Mouse (Mus musculus): ENCODE data around the gene Rasal2.

Gene Rasal2

GRCm38 (mm10) chr1:157236650-157237344, 175.6 kb downstream of the Rasal2 start:
- DNase-seq: peak in 1 of 2 experiments; percentile 27

GRCm38 (mm10) chr1:157233451-157233850, 178.9 kb downstream of the Rasal2 start:
- DNase-seq: no peak

GRCm38 (mm10) chr1:157232372-157232771, 180.0 kb downstream of the Rasal2 start:
- DNase-seq: peak in 1 of 2 experiments; percentile 31

DNA sequence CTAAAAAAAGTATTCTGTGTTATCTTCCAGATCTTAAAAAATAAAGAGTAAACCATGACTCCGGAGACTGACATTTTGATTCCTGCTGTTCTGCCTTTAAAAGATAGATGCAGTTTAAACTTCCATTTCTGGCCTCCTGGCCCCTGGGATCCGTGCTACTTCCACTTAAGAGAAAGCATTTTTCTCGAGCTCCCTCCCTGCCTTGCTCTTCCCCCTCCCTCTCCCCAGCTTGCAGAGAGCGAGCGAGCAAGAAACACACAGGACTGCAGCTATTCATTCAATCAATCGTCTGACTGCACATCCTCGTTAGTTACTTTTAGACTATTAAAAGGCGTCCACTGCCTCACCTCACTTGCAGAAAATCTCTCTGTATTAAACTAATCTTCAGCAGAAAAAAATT, 181.4 kb downstream of the Rasal2 start:
- no peak for DNase-seq

DNA sequence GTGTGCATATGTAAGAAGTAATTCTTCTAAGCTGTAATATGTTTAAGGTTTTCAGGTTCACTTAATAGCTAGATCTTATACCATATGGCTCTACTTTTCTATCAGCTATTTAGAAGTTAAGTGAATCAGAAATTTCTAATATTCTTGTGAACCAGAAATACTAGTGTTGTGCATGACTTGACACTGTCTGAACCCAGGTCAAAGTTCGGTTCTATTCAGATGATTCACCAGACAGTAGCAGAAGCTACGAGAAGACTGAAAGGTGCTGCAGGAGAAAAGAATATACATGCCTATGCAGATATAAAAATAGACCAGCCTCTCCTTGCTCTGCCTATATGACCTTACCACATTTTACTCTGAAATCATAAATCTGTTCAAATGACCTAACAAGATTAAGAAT, 182.0 kb downstream of the Rasal2 start:
- DNase-seq: no peak

DNA sequence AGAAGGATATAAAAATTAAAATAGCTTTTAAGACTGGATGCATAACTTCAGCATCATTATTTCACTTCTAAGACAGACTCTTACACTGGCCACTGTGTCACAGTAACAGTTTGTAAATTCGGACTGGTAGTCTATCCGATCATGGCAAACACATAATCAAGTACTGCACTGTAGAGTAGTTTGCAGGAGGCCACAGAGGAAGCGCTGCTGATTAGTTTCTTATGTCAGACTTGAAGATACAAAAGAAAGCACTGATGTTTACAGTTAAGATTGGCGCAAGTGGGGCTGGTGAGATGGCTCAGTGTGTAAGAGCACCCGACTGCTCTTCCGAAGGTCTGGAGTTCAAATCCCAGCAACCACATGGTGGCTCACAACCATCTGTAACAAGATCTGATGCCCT, 187.4 kb downstream of the Rasal2 start:
- no peak for DNase-seq

DNA sequence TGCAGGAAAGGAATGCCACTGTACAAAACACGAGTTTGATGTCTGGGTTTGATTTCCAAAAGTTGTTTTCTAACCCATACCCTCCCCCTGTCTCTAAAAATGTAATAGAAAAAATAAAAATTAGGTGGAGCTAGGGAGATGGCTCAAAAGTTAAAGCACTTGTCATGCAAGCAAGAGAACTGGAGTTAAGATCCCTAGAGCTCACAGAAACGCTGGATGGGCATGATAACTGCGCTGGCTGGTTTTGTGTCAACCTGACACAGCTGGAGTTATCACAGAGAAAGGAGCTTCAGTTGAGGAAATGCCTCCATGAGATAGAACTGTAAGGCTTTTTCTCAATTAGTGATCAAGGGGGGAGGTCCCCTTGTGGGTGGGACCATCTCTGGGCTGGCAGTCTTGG, 191.5 kb downstream of the Rasal2 start:
- DNase-seq: no peak

- no peak for DNase-seq
Measured at GRCm38 (mm10) chr1:157220466-157220865, 191.9 kb downstream of the Rasal2 start.

DNA sequence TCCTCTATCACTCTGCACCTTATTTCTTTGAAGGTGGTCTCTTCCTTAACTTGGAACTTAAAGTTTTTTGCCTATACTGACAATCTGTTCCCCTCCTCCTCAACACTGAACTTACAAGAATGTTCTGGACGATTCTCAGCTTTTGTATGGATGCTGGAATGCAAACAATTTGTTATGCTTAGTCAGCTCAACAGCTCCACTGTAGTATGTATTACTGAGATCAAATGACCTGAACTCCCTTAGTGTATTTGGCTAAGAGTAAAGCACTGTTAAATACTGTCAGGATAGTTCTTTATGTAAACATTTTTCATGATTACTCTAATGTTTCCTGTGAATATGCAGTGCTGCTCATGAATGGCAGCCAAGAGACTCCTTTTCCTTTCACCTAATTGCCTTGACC, 203.6 kb downstream of the Rasal2 start:
- DNase-seq: no peak

GRCm38 (mm10) chr1:157205685-157206084, 206.7 kb downstream of the Rasal2 start:
- no peak for DNase-seq

DNA sequence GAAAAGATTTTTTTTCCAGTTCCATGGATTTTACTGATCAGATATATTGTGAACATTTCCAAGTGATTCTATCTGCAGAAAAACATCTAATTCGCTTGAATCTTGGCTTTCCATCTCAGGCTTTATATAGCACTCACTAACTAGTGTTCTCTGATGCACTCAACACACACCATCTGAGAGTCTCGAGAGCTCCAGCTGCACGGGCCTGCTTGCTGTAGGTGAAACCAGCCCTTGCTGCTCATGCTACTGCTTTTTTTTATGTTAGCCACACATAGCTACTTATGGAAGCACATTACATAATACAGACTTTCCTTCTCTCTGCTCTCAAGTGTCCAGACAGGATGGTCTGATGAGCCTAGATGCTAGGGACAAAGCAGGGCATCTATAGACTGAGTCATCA, 229.4 kb downstream of the Rasal2 start:
- no peak for DNase-seq

DNA sequence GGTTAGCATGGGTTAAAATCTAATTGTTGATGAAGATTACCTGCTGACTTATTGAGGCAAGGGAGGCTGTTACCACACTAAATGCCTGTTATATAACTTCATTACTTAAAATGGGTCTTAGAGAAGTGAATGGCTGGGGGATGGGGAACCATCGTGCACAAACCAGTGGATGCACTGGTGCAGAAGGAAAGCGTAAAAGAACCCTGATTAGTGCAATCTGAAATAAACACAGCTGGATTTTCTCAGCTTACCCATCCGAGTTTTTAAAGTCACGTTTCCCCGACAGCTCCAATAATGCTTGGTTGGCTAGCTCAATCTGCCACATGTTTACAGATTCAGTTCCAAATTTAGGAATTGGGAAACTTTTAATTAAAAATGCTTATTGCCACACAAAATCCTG, 230.0 kb downstream of the Rasal2 start:
- no peak for DNase-seq

DNA sequence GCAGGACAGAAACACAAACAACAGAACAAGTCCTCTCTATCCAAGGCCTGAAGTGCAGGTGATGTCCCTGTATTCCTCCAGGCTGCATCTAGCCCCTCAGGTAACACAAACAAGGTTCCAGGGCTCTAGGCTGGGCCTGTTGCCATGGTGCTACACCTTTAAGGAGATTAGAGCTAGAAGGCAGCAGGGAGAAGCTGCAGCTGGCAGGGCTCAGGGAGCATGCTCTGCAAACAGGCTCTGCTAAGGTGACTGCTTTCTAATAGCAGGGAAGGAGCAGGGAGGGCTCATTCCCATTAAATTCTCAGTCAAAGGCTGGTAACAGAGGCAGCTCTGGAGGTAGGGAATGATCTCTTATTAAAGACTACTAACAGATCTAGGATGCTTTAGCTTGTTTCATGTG, 231.3 kb downstream of the Rasal2 start:
- DNase-seq: no peak

- no peak for DNase-seq
Measured at GRCm38 (mm10) chr1:157178988-157179764, 233.2 kb downstream of the Rasal2 start.

DNA sequence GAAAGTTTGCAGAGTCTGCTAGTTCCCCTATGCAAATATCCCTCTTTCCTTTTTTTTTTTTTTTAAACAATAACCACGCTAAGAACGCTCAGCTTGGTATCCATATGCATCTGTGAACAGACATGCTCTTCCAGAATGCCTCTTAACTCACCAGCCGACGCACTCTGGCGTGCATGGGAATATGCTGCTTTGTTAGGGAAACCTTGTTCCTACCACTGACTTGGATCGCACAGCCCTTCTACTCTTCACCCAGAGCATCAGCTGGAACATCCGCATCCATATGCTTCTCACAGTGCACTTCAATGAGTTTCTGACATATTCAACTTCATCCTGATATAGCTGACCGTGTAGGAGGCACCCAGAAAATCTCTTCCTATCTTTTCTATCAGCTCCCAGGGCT, 243.1 kb downstream of the Rasal2 start:
- DNase-seq: no peak

GRCm38 (mm10) chr1:157168891-157169290, 243.5 kb downstream of the Rasal2 start:
- DNase-seq: no peak

DNA sequence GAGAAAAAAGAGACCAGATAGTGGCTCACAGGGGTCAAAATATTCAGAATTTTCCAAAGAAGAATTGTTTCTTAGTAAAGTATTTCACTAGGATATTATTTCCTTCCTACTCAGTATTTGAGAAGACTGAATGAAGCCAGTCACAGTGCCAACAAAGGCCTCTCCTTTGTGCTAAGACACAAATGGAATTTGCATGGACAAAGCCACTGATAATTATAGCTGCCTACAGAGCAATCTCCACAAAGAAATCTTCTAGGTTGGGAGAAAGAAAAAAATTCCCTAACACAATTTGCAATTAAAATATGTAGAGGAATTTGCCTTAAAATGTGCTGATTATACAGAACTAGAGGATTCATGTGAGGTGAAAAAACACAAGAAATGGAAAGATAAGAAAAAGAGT, 258.6 kb downstream of the Rasal2 start:
- DNase-seq: no peak

DNA sequence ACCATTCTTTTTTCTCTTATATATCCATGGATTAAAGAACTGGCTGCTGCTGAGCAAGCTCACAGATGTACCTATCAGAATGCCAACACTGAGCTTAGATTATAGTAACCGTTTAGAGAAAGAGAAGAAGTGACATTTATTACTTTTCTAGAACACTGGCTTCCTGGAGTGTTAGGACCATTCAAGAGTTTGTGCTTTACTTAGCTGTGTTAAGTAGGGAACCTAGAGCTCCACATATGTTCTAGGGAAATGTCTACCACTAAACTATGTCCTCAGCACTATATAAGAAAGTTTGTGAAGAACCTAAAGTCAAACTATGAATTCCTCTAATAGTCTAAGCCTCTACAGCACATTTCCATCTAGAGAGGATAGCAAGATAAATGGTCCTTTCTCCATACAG, 262.3 kb downstream of the Rasal2 start:
- no peak for DNase-seq

GRCm38 (mm10) chr1:157144621-157145020, 267.8 kb downstream of the Rasal2 start:
- DNase-seq: no peak

DNA sequence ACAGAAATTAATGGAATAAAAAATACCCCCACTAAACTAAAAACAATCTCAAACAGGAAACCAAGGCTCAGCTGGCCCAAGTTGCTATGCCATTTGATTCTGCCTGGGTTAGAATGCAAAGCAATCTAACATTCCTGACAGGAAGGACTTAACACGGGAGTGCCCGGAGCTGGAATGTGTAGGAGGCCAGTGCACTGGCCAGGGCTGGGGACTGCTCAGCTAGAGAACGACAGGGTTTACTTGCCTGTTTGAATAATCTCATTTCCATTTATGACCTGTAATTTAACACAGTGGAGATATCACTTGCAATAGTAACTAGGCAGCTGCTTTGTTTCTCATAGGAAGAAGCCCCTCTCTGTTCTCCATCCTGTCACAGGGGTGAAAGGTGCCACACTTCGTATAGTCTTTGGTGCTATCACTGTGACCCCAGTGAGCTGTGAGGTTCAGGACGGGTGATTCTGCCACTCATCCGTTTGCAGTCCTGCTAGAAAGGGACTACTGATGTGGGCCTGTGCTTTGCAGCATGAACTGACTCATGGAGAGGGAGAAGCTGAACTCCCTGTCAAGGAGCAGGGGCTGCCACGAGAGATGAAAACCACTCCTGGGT, 269.0 kb downstream of the Rasal2 start:
- DNase-seq: peak in 1 of 2 experiments; percentile 11

DNA sequence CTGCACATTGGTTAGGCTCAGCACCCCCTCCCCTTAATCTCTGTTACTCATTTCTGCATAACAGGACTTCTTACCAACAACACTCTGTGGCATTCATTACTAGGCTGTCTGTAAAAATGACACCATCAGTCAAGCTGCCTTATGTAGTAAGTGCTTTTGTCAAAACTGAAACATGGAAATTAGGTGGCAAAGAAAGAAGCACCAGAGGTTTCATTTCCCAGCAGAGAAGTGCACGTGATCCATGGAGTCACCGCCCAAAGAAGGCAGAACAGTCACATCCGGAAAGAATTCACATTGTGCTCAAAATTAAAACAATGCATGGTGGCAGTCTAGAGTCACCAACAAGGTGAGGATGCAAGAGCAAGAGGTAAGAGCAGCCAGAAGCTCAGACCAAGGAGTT, 271.4 kb downstream of the Rasal2 start:
- DNase-seq: no peak

DNA sequence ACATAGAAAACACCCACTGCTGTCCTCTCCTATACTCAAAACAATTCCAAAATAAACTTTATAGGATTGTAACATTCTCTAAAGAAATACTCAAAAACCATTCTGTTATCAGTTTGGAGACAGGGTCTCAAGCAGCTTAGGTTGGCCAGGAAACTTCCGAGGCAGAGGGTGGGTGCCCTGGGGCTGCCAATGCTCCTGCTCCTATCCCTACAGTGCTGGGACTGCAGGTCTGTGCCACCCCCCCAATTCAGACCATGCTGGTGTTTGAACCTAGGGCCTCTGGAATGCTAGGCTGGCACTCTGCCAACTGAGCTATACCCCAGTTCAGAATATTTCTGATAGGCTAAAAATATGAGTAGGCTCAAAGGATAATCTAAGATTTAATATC, 274.5 kb downstream of the Rasal2 start:
- no peak for DNase-seq

DNA sequence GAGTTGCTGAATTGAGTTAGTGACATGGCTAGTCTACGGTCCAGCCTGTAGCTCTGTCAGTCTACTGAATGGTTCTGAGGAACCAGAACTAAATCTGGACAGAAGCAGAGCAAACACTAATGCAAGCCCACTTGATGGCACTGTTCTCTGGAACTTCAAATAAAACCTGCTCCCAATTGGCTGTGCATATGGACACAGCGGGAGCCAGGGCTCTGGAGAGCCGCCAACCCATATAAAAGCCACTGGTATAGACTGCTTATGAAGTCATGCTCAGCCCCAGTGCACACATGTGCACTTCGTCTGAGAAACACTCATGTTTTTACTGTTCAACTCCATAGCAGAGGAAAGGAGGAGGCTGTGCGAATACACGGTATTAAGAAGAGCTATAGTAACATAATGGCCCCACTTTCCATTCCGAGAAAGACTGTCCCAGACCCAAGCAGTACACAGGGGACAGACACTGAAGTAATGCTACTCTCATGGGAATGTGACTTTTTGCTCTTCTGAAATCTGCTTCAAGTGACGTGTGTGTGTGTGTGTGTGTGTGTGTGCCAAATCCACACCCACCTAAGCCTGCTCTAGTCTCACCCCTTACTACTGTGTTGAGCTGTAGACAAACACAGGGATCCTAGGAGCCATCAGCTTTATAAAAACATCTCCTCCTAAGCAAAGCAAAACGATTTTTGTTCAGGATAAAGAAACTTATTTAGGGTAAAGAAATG, 275.1 kb downstream of the Rasal2 start:
- DNase-seq: no peak

All from kidney, postnatal 25 days (tissue).